Mouse (Mus musculus) heart, adult 2 months (tissue): Measurements from ENCODE around the gene Stx2. TPM values are rescaled to one million over a fixed set of nuclear protein-coding genes. Genes with fewer than 3 reads are reported as not detected.
"Not testable (repeated sequence)": the region's sequence is repeated elsewhere in the genome, so short reads cannot be mapped to it uniquely, and the experiment has no call there.

ENCODE experiments used
- DNase-seq, 2 experiments: peaks; one replicate each; pipeline ENCODE4 v3.0.0; 2021
- H3K27ac ChIP-seq: fragments of 200-600 bp; 2 replicates; pipeline ENCODE4 v1.8.1; 2022
- H3K27me3 ChIP-seq: fragments of 200-500 bp; 2 replicates; pipeline ENCODE4 v1.6.1; 2012; ENCODE audit warnings: mild to moderate bottlenecking, low read length, inconsistent platforms, mixed read lengths; ENCODE audit not compliant: control insufficient read depth, insufficient read depth
- H3K36me3 ChIP-seq: fragments of 200-500 bp; 2 replicates; pipeline ENCODE4 v1.6.1; 2012; ENCODE audit warnings: low read length, inconsistent platforms; ENCODE audit not compliant: control insufficient read depth, insufficient read depth
- H3K4me1 ChIP-seq: fragments of 200-500 bp; 2 replicates; pipeline ENCODE4 v1.6.1; 2011; ENCODE audit warnings: low read length; ENCODE audit not compliant: control insufficient read depth, insufficient read depth
- H3K4me3 ChIP-seq: fragments of 200-600 bp; 2 replicates; pipeline ENCODE4 v1.8.1; 2022
- H3K79me2 ChIP-seq: fragments of 200-500 bp; replicated peaks from 2 replicates; pipeline ENCODE4 v1.6.1; 2012; ENCODE audit warnings: mild to moderate bottlenecking, inconsistent platforms, low read length, moderate library complexity, mixed read lengths; ENCODE audit not compliant: control insufficient read depth, insufficient read depth
- H3K9ac ChIP-seq: fragments of 200-500 bp; 2 replicates; pipeline ENCODE4 v1.6.1; 2012; ENCODE audit warnings: low read depth, mild to moderate bottlenecking, control low read depth, inconsistent platforms, low read length, mixed read lengths
- CTCF ChIP-seq: fragments of 200-600 bp; IDR thresholded peaks from 2 replicates; pipeline ENCODE4 v1.8.1; 2022; ENCODE audit warnings: antibody characterized with exemption, mild to moderate bottlenecking, moderate library complexity
- EP300 ChIP-seq: fragments of 200-500 bp; IDR thresholded peaks from 2 replicates; pipeline ENCODE4 v1.6.1; 2011; ENCODE audit warnings: low read depth, low read length, control low read depth; ENCODE audit not compliant: insufficient read depth
- POLR2A ChIP-seq: fragments of 200-500 bp; IDR thresholded peaks from 2 replicates; pipeline ENCODE4 v1.6.1; 2011; ENCODE audit warnings: mild to moderate bottlenecking, low read depth, low read length, control low read depth; ENCODE audit not compliant: insufficient read depth
- WGBS: fragments of 180-500 bp; shearing (Covaris S2); methylation state at CpG from one replicate; pipeline ENCODE4 v1.1.7; 2018; 5-methylcytosine and 5-hydroxymethylcytosine counted together
- intact Hi-C: fragments of 180-260 bp; cut with DNase I; formaldehyde crosslinking; loops from one replicate; pipeline ENCODE4 v1.15.1; 2025
- polyA plus RNA-seq: library from polyadenylated mRNA; depleted of rRNA; stranded (reverse); fragments of >200 nt; gene quantifications from 2 replicates; pipeline ENCODE4 v1.2.3, GENCODE M21; 2012
- total RNA-seq, 2 experiments: library from RNA; stranded (reverse); gene quantifications; 2 replicates each; pipeline ENCODE4 v1.2.3; 2021

The Stx2 gene
- total and polyA plus RNA-seq, 3 experiments, result 12.0 to 17.1 (median 14.2) TPM

- no peaks in the 10 kb centered on the region for H3K36me3 ChIP-seq
- no peak overlapping the region for H3K27ac ChIP-seq
- intact Hi-C loops, result loop anchor here (10.0 kb wide), 1 partner anchor 244 kb away; no protein-coding TSS in a partner anchor
- H3K27me3 ChIP-seq, result no peaks in the 10 kb centered on the region
- DNase-seq, result no peak
- H3K9ac ChIP-seq, result no peak overlapping the region
- H3K4me3 ChIP-seq, result no peak overlapping the region
- 94% methylated on average over 7 of the region's 7 CpGs for WGBS
- no peaks in the 10 kb centered on the region for H3K79me2 ChIP-seq
- H3K4me1 ChIP-seq, result no peaks in the 10 kb centered on the region; the same call in 1 of the 2 replicates
- no peak for TF ChIP-seq CTCF
- TF ChIP-seq EP300, result no peak
- TF ChIP-seq POLR2A, result no peak
Observed at GRCm38 (mm10) chr5:128978957-128979356, 29.4 kb downstream of the Stx2 start.

- not testable (repeated sequence) for H3K36me3 ChIP-seq, DNase-seq, H3K27me3 ChIP-seq, H3K79me2 ChIP-seq, H3K4me1 ChIP-seq, H3K9ac ChIP-seq, H3K27ac ChIP-seq, H3K4me3 ChIP-seq
- intact Hi-C loops, result loop anchor here (10.0 kb wide), 1 partner anchor 243 kb away; no protein-coding TSS in a partner anchor
- 70% methylated on average over 1 of the region's 1 CpGs for WGBS
Observed at GRCm38 (mm10) chr5:128977466-128977865, 30.9 kb downstream of the Stx2 start.

- Histone ChIP-seq H3K9ac (no peak overlapping the region), H3K4me1 (no peaks in the 10 kb centered on the region; the same call in 1 of the 2 replicates), H3K79me2 (no peaks in the 10 kb centered on the region), H3K4me3 (no peak overlapping the region), H3K27ac (no peak overlapping the region), H3K36me3 (no peaks in the 10 kb centered on the region), H3K27me3 (no peaks in the 10 kb centered on the region)
- 32% methylated on average over 4 of the region's 4 CpGs for WGBS
- no peak for DNase-seq
- intact Hi-C loops, result loop anchor here (10.0 kb wide), 1 partner anchor 241 kb away; no protein-coding TSS in a partner anchor
- TF ChIP-seq POLR2A (no peak), CTCF (peak; percentile 50)
Observed at GRCm38 (mm10) chr5:128976266-128976665, 32.1 kb downstream of the Stx2 start.

GRCm38 (mm10) chr5:128971298-128971697, 37.1 kb downstream of the Stx2 start:
- intact Hi-C loops, result loop anchor here (5.0 to 10.0 kb wide), 2 partner anchors 236 to 449 kb away; no protein-coding TSS in a partner anchor
- Histone ChIP-seq H3K27me3 (no peaks in the 10 kb centered on the region), H3K9ac (no peak overlapping the region), H3K27ac (no peak overlapping the region), H3K4me3 (no peak overlapping the region), H3K4me1 (no peaks in the 10 kb centered on the region; the same call in 1 of the 2 replicates), H3K79me2 (no peaks in the 10 kb centered on the region), H3K36me3 (no peaks in the 10 kb centered on the region)
- DNase-seq, result peak; percentile 42 to 74
- TF ChIP-seq POLR2A (no peak), CTCF (peak; percentile 77), EP300 (no peak)
- WGBS, result 16% methylated on average over 14 of the region's 14 CpGs

- Histone ChIP-seq H3K9ac (no peak overlapping the region), H3K4me3 (no peak overlapping the region), H3K79me2 (no peaks in the 10 kb centered on the region), H3K27ac (no peak overlapping the region), H3K27me3 (no peaks in the 10 kb centered on the region), H3K36me3 (no peaks in the 10 kb centered on the region), H3K4me1 (no peaks in the 10 kb centered on the region; the same call in 1 of the 2 replicates)
- DNase-seq, result no peak
- intact Hi-C loops, result loop anchor here (5.0 to 10.0 kb wide), 2 partner anchors 236 to 449 kb away; no protein-coding TSS in a partner anchor
- WGBS, result 51% methylated on average over 10 of the region's 10 CpGs
- TF ChIP-seq EP300 (no peak), CTCF (no peak), POLR2A (no peak)
Observed at GRCm38 (mm10) chr5:128970878-128971277, 37.5 kb downstream of the Stx2 start.

GRCm38 (mm10) chr5:128964353-128964752, 44.0 kb downstream of the Stx2 start:
- TF ChIP-seq POLR2A, result no peak
- no peak for TF ChIP-seq CTCF
- TF ChIP-seq EP300, result no peak
- no peaks in the 10 kb centered on the region for H3K27me3 ChIP-seq
- no peak overlapping the region for H3K9ac ChIP-seq
- 52% methylated on average over 4 of the region's 4 CpGs for WGBS
- intact Hi-C loops, result no loop called here
- H3K4me3 ChIP-seq, result no peak overlapping the region
- no peak for DNase-seq
- no peaks in the 10 kb centered on the region for H3K4me1 ChIP-seq
- no peaks in the 10 kb centered on the region for H3K79me2 ChIP-seq
- H3K36me3 ChIP-seq, result no peaks in the 10 kb centered on the region
- H3K27ac ChIP-seq, result no peak overlapping the region
